Mouse (Mus musculus): Measurements from ENCODE around the gene Kank2.
"Not testable (repeated sequence)": the region's sequence is repeated elsewhere in the genome, so short reads cannot be mapped to it uniquely, and the experiment has no call there.

Kank2 gene

DNA sequence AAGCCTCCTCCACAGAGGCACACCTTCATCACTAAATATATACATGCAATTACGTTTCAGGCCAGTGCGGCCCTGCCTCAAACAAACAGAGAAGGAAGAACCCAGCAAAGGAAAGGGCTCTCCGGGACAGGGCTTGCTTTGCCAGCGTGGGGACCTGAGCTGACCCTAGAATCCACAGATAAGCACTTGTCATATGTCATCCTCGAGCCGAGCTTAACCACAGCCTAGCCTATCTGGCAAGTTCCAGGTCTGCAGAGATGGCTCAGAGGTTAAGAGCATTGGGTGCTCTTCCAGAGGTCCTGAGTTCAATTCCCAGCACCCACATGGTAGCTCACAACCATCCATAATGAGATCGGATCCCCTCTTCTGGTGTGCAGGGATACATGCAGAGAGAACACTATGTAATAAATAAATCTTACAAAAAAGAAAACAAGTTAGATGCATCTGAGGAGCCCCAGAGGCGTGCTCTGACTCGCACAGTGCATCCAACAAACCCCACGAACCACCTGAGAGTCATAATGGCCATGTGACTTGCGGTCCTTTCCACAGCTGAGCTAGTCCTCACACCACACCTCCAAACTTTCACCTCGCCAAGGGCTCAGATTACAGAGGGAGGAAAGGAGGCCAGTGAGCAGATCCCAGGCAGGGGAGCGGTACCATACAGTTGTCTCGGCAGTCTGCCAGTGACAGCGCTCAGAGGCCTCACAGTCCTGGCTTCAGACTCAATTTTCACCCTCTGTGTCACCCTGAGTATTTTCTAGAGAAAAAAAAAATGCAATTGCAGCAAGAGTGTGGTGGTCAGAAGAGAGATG is 16.7 kb downstream of the Kank2 start:
- no peak for DNase-seq

- no peak for DNase-seq
Observed at GRCm38 (mm10) chr9:21777726-21778125, 20.8 kb downstream of the Kank2 start.

GRCm38 (mm10) chr9:21774353-21774752 is 24.2 kb downstream of the Kank2 start:
- DNase-seq: no peak

DNA sequence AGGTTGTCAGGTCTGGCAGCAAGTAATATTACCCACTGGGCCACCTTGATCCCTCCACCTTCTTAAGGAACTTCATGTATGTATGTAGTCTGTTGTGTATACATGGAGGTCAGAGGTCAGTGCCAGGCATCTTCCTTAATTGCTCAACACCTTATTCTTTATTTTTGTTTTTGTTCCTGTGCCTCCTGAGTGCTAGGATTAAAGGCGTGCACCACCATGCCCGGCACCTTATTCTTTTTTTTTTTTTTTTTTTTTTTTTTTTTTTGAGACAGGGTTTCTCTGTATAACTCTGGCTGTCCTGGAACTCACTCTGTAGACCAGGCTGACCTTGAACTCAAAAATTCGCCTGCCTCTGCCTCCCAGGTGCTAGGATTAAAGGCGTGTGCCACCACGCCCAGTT is 25.1 kb downstream of the Kank2 start:
- not testable (repeated sequence) for DNase-seq

DNA sequence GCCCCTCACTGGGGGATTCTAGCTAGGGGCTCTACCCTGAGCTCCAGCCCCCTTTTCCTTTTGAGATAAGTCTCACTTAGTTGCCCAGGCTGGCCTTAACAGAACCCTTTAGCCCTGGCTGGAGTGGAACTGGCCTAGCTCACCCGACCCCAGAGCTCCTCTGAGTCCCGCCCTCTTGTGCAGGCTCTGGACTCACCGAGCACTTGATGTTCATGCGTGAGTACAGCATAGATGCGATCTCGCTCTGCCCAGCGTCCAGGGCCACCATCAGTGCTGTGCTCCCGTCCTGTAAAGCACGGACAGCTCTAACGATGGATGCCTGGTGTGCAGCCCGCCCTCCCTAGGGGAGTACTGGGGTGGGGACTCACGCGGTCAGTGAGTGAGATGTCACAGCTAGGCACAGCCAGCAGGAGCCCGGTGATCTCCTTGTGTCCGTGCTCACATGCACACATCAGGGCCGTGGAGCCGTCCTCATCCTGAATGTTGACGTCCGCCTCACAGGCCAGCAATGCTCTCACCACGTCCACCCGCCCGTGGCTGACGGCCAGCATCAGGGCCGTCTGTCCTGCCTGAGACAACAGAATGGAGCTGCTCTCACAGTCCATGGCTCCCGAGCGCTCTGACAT is 28.9 kb downstream of the Kank2 start:
- no peak for DNase-seq

DNA sequence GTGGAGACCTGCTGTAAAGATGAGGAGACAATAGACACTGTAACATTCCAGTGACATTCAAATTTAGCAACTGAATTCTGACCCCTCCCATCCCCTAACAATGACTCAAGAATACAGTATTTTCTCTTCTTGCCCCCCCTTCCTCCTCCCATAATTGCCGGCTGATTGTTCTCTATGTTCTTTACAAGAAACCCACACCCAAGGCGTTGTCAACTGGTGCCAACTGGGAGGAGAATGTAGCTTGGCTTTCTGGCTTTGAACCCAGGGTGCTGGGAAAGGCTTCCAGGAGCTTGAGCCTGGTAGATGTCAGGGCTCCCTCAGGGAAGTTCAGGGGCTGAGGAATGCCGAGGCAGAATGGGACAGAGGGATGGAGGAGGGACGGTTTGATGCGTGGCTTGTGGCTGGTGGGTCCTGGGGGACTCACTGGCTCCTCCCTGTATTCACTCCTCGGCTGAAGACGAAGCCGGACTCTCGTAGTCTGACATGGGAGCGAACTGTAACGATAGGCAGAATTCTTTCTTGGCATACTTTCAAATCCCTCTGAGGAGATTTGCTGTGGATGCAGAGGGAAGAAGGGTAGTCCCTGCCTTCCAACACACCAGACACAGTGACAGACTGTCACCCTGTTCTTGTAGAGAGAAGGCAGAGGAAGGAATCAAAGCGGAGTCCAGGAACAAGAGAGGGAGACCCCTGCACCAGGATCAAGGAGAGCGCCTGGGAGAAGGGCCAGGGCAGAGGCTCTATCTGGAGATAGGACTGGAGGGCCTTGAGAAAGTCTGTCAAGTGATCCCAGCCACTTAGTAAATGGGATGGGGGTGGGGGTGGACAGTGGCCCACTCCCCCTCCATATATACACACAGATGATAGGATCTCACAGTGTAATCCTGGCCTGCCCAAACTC is 29.8 kb downstream of the Kank2 start:
- no peak for DNase-seq

GRCm38 (mm10) chr9:21767896-21768295 is 30.6 kb downstream of the Kank2 start:
- no peak for DNase-seq

GRCm38 (mm10) chr9:21764084-21764999 is 34.2 kb downstream of the Kank2 start:
- DNase-seq: no peak

- no peak for DNase-seq
Observed at GRCm38 (mm10) chr9:21762135-21762534, 36.4 kb downstream of the Kank2 start.

GRCm38 (mm10) chr9:21760155-21761088 is 38.1 kb downstream of the Kank2 start, which contains the start of gene Spc24:
Gene Spc24 (minus strand): TSS chr9:21760303.
- peak; percentile 95 for DNase-seq

- no peak for DNase-seq
Observed at GRCm38 (mm10) chr9:21759718-21760117, 38.8 kb downstream of the Kank2 start.

GRCm38 (mm10) chr9:21758576-21759529 is 39.7 kb downstream of the Kank2 start:
- peak; percentile 9 for DNase-seq

DNA sequence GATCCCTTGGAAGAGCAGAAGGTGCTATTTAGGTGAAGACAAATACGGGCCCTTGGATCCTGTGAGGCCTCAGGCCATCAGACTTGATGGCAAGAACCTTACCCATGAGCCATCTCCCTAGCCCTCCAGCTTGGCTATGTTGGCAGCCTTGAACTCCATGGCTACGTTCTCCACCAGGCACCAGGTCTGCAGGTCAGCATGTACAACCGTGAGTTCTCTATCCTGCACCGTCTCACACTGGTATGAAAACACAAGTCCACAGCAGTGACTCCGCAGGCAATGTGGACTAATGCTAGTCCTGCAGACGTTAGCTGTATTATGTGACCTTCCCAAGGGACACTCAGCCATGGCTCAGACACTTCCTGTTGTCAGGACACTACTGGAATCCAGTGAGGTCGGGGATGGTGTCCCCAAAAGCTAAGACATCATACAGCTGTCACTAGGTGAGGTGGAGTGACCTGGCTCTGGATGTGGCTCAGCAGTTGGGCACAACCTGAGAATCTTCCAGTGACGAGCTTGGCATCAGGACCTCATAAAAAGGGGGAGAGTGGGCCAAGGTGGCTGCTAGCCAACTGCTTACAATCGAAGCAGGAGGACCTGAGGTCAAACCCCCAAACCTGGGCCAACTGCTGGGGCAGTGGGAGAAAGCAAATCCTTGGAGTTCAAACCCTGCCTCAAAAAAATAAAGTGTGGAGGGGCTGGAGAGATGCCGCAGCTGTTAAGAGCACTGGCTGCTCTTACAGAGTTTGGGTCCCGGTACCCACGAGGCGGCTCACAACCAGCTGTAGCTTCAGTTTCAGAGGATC is 43.8 kb downstream of the Kank2 start:
- no peak for DNase-seq

GRCm38 (mm10) chr9:21754003-21754402 is 44.5 kb downstream of the Kank2 start:
- no peak for DNase-seq

- no peak for DNase-seq
Observed at GRCm38 (mm10) chr9:21752252-21752792, 46.2 kb downstream of the Kank2 start.

DNA sequence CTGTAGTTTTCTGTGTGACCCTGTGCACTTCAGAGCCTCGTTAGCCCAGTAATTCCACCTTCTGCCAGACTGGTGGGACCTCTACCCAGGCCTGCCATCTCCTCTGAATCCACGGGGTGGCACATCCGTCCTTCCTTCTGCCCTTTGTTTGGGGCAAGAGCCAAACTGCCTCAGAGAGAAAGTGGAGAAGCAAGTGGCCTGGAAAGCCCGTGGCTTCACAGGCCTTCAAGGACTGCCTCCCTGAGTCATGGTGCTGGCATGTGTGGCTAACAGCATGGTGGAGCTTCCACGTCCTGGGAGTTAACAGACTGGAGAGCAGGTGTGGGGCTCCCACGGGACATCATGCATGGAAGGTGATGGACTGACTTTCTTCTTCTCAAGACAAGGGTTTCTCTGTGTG is 47.2 kb downstream of the Kank2 start:
- DNase-seq: no peak

- DNase-seq: no peak
Observed at GRCm38 (mm10) chr9:21750370-21750769, 48.2 kb downstream of the Kank2 start.

DNA sequence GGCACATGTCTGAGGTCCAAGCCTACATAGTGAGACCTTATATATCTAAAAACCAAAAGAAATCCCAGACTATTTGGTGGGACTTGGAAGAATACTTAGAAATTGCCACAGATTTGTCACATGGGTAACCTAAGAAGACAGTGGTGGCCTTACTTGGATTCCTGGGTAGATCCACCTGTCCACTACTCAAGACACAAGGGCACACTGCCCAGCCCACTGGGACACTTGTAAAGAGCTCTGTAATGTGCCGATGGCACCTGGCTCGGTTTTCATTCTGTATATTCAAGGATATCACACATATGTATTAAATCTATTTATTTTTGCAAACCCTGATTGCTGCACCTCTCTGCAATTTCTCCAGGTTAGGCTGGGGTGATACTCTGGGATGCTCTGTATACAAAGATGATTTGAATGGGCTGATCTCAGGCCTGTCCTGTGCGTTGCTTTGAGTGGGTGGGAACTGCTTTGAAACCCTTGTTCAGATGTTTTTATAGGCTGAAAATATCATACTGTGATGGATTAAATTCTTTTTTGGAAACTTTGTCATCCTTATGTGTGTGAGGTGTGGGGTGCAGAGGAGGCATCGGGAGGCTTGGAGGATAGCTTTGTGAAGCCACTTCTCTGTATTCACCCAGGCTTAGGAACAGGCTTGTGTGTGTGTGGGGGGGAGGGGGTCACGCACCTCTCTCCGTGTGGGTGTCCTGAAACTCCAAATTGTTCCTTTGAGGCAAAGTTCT is 49.0 kb downstream of the Kank2 start:
- DNase-seq: no peak

All from thymus, postnatal 25 days (tissue).